Mouse (Mus musculus) CH12.LX (cell line): Measurements from ENCODE around the gene Usp1.
"Not testable (repeated sequence)": the region's sequence is repeated elsewhere in the genome, so short reads cannot be mapped to it uniquely, and the experiment has no call there.

ENCODE experiments used
- CTCF ChIP-seq, 2 experiments: IDR thresholded peaks in 1 of 2; conservative IDR thresholded peaks in 1 of 2; 2 replicates each; pipeline ENCODE4 v1.5.1; 2011 to 2012; ENCODE audit warnings: low read depth in 2 of 2, low read length in 2 of 2, improper control_type of control experiment in 1 of 2, inconsistent platforms in 1 of 2, mild to moderate bottlenecking in 1 of 2, moderate library complexity in 1 of 2
- MAX ChIP-seq: IDR thresholded peaks from 2 replicates; pipeline ENCODE4 v1.6.1; 2011; ENCODE audit warnings: low read length, improper control_type of control experiment
- POLR2A ChIP-seq: IDR thresholded peaks from 2 replicates; pipeline ENCODE4 v1.6.1; 2011; ENCODE audit warnings: low read depth, mild to moderate bottlenecking, improper control_type of control experiment, low read length
- POLR2AphosphoS2 ChIP-seq: IDR thresholded peaks from 2 replicates; pipeline ENCODE4 v1.6.1; 2011; ENCODE audit warnings: low read depth, low read length, improper control_type of control experiment
- RCOR1 ChIP-seq: conservative IDR thresholded peaks from 2 replicates; pipeline ENCODE4 v1.6.1; 2012; ENCODE audit warnings: low read depth, mild to moderate bottlenecking, inconsistent platforms, low read length, improper control_type of control experiment

GRCm38 (mm10) chr4:98978288-98978687 lies 54.7 kb downstream of the Usp1 start:
- not testable (repeated sequence) for TF ChIP-seq POLR2AphosphoS2; RCOR1; CTCF (conservative IDR thresholded peaks at IDR 0.05 in 1 of 2, IDR thresholded peaks at IDR 0.05 in 1 of 2; ENCODE audit: low read depth in 2 of 2, low read length in 2 of 2); MAX; POLR2A
